ENCODE assay signal across 8 mouse cellular contexts in genomic region chr17:26095121-26095740, GRCm38 (mm10). TPM values are rescaled to one million over a fixed set of nuclear protein-coding genes. Genes with fewer than 3 reads are reported as not detected.
DNase-seq lines count a peak whose midpoint lies in the region; ATAC-seq lines count a peak whose summit lies in the region.

Gene Nme4 (minus strand): TSS chr17:26095602.

- peak; percentile 67 for DNase-seq in Muller cell, postnatal 12 days (ENCODE audit: inconsistent ontology term)
- DNase-seq in c-Kit-negative CD71-positive TER-119-positive erythroid progenitor cells, embryonic 14.5 days (ENCODE audit: low read depth, low spot score): peak; percentile 63
- peak; percentile 59 for DNase-seq in layer of hippocampus, adult 9-11 months
- peak; percentile 34 for DNase-seq in lung, postnatal 14 days
- peak; percentile 79 for DNase-seq in retina, postnatal 1 day

- peak; percentile 79 for ATAC-seq in erythroid progenitor cell, adult 5-6 weeks (replicated peaks; ENCODE audit: low FRiP score, poor library complexity, severe bottlenecking)
- ATAC-seq in hematopoietic stem cell, adult 5-6 weeks (replicated peaks in 1 of 2; ENCODE audit: insufficient read depth in 1 of 2, low FRiP score in 2 of 2, low TSS enrichment in 1 of 2, low read depth in 1 of 2, poor library complexity in 2 of 2, severe bottlenecking in 2 of 2): peak; percentile 39 to 48
- ATAC-seq in inflammation-experienced regulatory T-cells, adult 6 months: no peak

RNA-seq across cellular contexts. Expression of gene Nme4, which starts in this region (rescaled TPM):
- total RNA-seq in erythroid progenitor cell, adult 5-6 weeks (2015; ENCODE audit: low replicate concordance): 3.6 and 5.9 TPM in 2 replicates
- 3.4 TPM in 1 of 2 replicates, not detected in the other for total RNA-seq in erythroid progenitor cell, adult 5-6 weeks (2017; ENCODE audit: low replicate concordance)
- total RNA-seq in hematopoietic stem cell, adult 5-6 weeks (2017): 70.3 and 75.4 TPM in 2 replicates
- 1 to 10 TPM in 1 of 3 experiments, under 1 TPM in 2; 0.39 to 1.0 (median 0.52) TPM for polyA plus RNA-seq in inflammation-experienced regulatory T-cells, adult 6 months (2017; shearing (Covaris generic))

Comparison
In these comparisons a context has a peak if more than half of its experiments do, and no peak if none do; other contexts are left out.
1. RNA of gene Nme4 (total RNA-seq): 70.3 to 75.4 TPM in hematopoietic stem cell, adult 5-6 weeks; 3.4 to 5.9 TPM in erythroid progenitor cell, adult 5-6 weeks; every median in the first group is over 10 times any median in the second.
2. Peak in every context shown above with its lines, with median percentiles within 50 percentile points of each other: DNase-seq.